Mouse (Mus musculus) common myeloid progenitor, adult 5-6 weeks (primary cell): ENCODE results near the gene Glo1. TPM values are rescaled to one million over a fixed set of nuclear protein-coding genes. Genes with fewer than 3 reads are reported as not detected.

ENCODE experiments used
- ATAC-seq: replicated peaks from 2 replicates; pipeline ENCODE4 v1.8.0; 2016; ENCODE audit warnings: low read depth, mild to moderate bottlenecking, moderate TSS enrichment, inconsistent platforms; ENCODE audit not compliant: poor library complexity, severe bottlenecking
- total RNA-seq: library from RNA; stranded (forward); fragments of 200-1000, 187-1606 nt; gene quantifications from 2 replicates; pipeline ENCODE4 v1.2.3, GENCODE M21; 2017

Gene Glo1
- total RNA-seq, 1 experiment from 2014 or later = 156 TPM

GRCm38 (mm10) chr17:30616203-30616602, 10.5 kb downstream of the Glo1 start:
- ATAC-seq = no peak

- no peak for ATAC-seq
Observed at GRCm38 (mm10) chr17:30613350-30613749, 13.3 kb downstream of the Glo1 start.

GRCm38 (mm10) chr17:30612075-30612859, 14.4 kb downstream of the Glo1 start:
- peak; percentile 99 for ATAC-seq

- ATAC-seq = no peak
Observed at GRCm38 (mm10) chr17:30611221-30612074, 15.2 kb downstream of the Glo1 start.

GRCm38 (mm10) chr17:30610739-30611138, 15.9 kb downstream of the Glo1 start:
- ATAC-seq = no peak

GRCm38 (mm10) chr17:30609980-30610307, 16.7 kb downstream of the Glo1 start:
- no peak for ATAC-seq

GRCm38 (mm10) chr17:30609305-30609979, 17.2 kb downstream of the Glo1 start:
- no peak for ATAC-seq

- ATAC-seq = no peak
Observed at GRCm38 (mm10) chr17:30607909-30608495, 18.7 kb downstream of the Glo1 start.

GRCm38 (mm10) chr17:30607330-30607729, 19.3 kb downstream of the Glo1 start:
- ATAC-seq = no peak

GRCm38 (mm10) chr17:30606634-30607081, 20.0 kb downstream of the Glo1 start:
- ATAC-seq = no peak

GRCm38 (mm10) chr17:30606206-30606605, 20.5 kb downstream of the Glo1 start:
- no peak for ATAC-seq

GRCm38 (mm10) chr17:30605001-30605400, 21.7 kb downstream of the Glo1 start:
- ATAC-seq = no peak

- no peak for ATAC-seq
Observed at GRCm38 (mm10) chr17:30604296-30604695, 22.4 kb downstream of the Glo1 start.

GRCm38 (mm10) chr17:30602175-30602574, 24.5 kb downstream of the Glo1 start:
- ATAC-seq = no peak

GRCm38 (mm10) chr17:30598300-30598699, 28.4 kb downstream of the Glo1 start:
- no peak for ATAC-seq

- ATAC-seq = no peak
Observed at GRCm38 (mm10) chr17:30597786-30598185, 28.9 kb downstream of the Glo1 start.

GRCm38 (mm10) chr17:30594846-30595245, 31.8 kb downstream of the Glo1 start:
- ATAC-seq = no peak

GRCm38 (mm10) chr17:30594407-30594806, 32.3 kb downstream of the Glo1 start:
- ATAC-seq = no peak

GRCm38 (mm10) chr17:30590417-30591198, 36.1 kb downstream of the Glo1 start:
- peak; percentile 77 for ATAC-seq
